Mouse (Mus musculus) neural tube, embryonic 11.5 days (tissue): ENCODE measurements at regions not wholly inside any gene's neighbourhood (a gene's known extent, or its start where the extent isn't known, plus 50 kb on each side); places are given as distances from the start of the nearest gene placed in this dataset.

ENCODE experiments used
- ATAC-seq: fragments of 200-750 bp; cut with Nextera tagmentation; 2 replicates; pipeline ENCODE4 v1.8.0; 2017; ENCODE audit warnings: moderate number of reproducible peaks, mild to moderate bottlenecking, moderate TSS enrichment, moderate library complexity; ENCODE audit not compliant: insufficient read depth, low FRiP score, low TSS enrichment
- DNase-seq: peaks from one replicate; pipeline ENCODE4 v3.0.0-alpha.2; 2015; ENCODE audit warnings: low spot score
- H3K27ac ChIP-seq: fragments of 300-500 bp; sonication (generic); 2 replicates; pipeline ENCODE4 v1.5.1; 2014; ENCODE audit warnings: low read depth, mild to moderate bottlenecking, low read length
- H3K27me3 ChIP-seq: fragments of 300-500 bp; sonication (generic); 2 replicates; pipeline ENCODE4 v1.6.1; 2014; ENCODE audit warnings: mild to moderate bottlenecking, low read length, mixed read lengths; ENCODE audit not compliant: control insufficient read depth, insufficient read depth
- H3K36me3 ChIP-seq: fragments of 300-500 bp; sonication (generic); 2 replicates; pipeline ENCODE4 v1.6.1; 2014; ENCODE audit warnings: mild to moderate bottlenecking, low read length, moderate library complexity, mixed read lengths; ENCODE audit not compliant: control insufficient read depth, insufficient read depth
- H3K4me1 ChIP-seq: fragments of 300-500 bp; sonication (generic); 2 replicates; pipeline ENCODE4 v1.6.1; 2014; ENCODE audit warnings: low read length, mixed read lengths; ENCODE audit not compliant: control insufficient read depth, insufficient read depth
- H3K4me2 ChIP-seq: fragments of 300-500 bp; sonication (generic); 2 replicates; pipeline ENCODE4 v1.6.1; 2014; ENCODE audit warnings: low read depth, mild to moderate bottlenecking, moderate library complexity
- H3K4me3 ChIP-seq: fragments of 300-500 bp; sonication (generic); 2 replicates; pipeline ENCODE4 v1.5.1; 2014; ENCODE audit warnings: low read depth, low read length
- H3K9ac ChIP-seq: fragments of 300-500 bp; sonication (generic); 2 replicates; pipeline ENCODE4 v1.6.1; 2014; ENCODE audit warnings: mild to moderate bottlenecking, low read length
- H3K9me3 ChIP-seq: fragments of 300-500 bp; sonication (generic); 2 replicates; pipeline ENCODE4 v1.6.1; 2016; ENCODE audit warnings: low read length; ENCODE audit not compliant: control insufficient read depth
- WGBS: fragments of 180-500 bp; shearing (Covaris S2); extraction: QIAGEN DNeasy Blood & Tissue Kit; methylation state at CpG from one replicate; pipeline ENCODE4 v1.1.7; 2014; 5-methylcytosine and 5-hydroxymethylcytosine counted together

GRCm38 (mm10) chr13:39836053-39836584 is 525.1 kb downstream of the Ofcc1 start:
- no peak for DNase-seq

GRCm38 (mm10) chr13:39835302-39835701 is 525.9 kb downstream of the Ofcc1 start:
- Histone ChIP-seq H3K4me1 (no peaks in the 10 kb centered on the region), H3K27me3 (no peaks in the 10 kb centered on the region), H3K9ac (no peak overlapping the region), H3K27ac (no peak overlapping the region), H3K4me2 (no peak overlapping the region), H3K36me3 (no peaks in the 10 kb centered on the region), H3K4me3 (no peak overlapping the region), H3K9me3 (no peaks in the 10 kb centered on the region)
- WGBS: 68% methylated on average over 5 of the region's 5 CpGs
- DNase-seq (no peak), ATAC-seq (no peak)

More at GRCm38 (mm10) chr13:39836053-39836584, 525.1 kb downstream of the Ofcc1 start:
- WGBS: 86% methylated on average over 5 of the region's 5 CpGs
- H3K36me3 ChIP-seq: no peaks in the 10 kb centered on the region
- ATAC-seq: no peak
- H3K4me3 ChIP-seq: no peak overlapping the region
- H3K4me2 ChIP-seq: no peak overlapping the region
- no peak overlapping the region for H3K9ac ChIP-seq
- no peak overlapping the region for H3K27ac ChIP-seq
- no peaks in the 10 kb centered on the region for H3K4me1 ChIP-seq
- no peaks in the 10 kb centered on the region for H3K27me3 ChIP-seq
- H3K9me3 ChIP-seq: no peaks in the 10 kb centered on the region

GRCm38 (mm10) chr13:39834521-39835245 is 526.6 kb downstream of the Ofcc1 start:
- Histone ChIP-seq H3K4me2 (no peak overlapping the region), H3K4me1 (no peaks in the 10 kb centered on the region), H3K27ac (no peak overlapping the region), H3K27me3 (no peaks in the 10 kb centered on the region), H3K9ac (no peak overlapping the region), H3K36me3 (no peaks in the 10 kb centered on the region), H3K4me3 (no peak overlapping the region), H3K9me3 (no peaks in the 10 kb centered on the region)
- WGBS: 85% methylated on average over 9 of the region's 9 CpGs
- DNase-seq (no peak), ATAC-seq (no peak)

- H3K9ac ChIP-seq: peak overlapping the region; percentile 39; the same call in 1 of the 2 replicates
- 5% methylated on average over 20 of the region's 20 CpGs for WGBS
- H3K9me3 ChIP-seq: no peaks in the 10 kb centered on the region
- no peaks in the 10 kb centered on the region for H3K36me3 ChIP-seq
- DNase-seq (peak; percentile 58), ATAC-seq (peak; percentile 50)
- H3K27ac ChIP-seq: 0 out of 2 replicates have a peak overlapping the region, but pooled peaks have one; percentile 7
- H3K4me2 ChIP-seq: peak overlapping the region; percentile 44
- H3K27me3 ChIP-seq: 0 out of 2 replicates have a peak, but pooled peaks cover 8% of the 10 kb centered on the region
- H3K4me1 ChIP-seq: no peaks in the 10 kb centered on the region
- peak overlapping the region; percentile 23 for H3K4me3 ChIP-seq
Measured at GRCm38 (mm10) chr13:39823965-39824555, 537.2 kb downstream of the Ofcc1 start.

- Histone ChIP-seq H3K4me3 (peak overlapping the region; percentile 23; the same call in 1 of the 2 replicates), H3K36me3 (no peaks in the 10 kb centered on the region), H3K4me2 (peak overlapping the region; percentile 44), H3K27me3 (0 out of 2 replicates have a peak, but pooled peaks cover 8% of the 10 kb centered on the region), H3K9me3 (no peaks in the 10 kb centered on the region), H3K9ac (no peak overlapping the region; the same call in 1 of the 2 replicates), H3K27ac (no peak overlapping the region), H3K4me1 (no peaks in the 10 kb centered on the region)
- WGBS: 25% methylated on average over 15 of the region's 15 CpGs
- ATAC-seq (peak; percentile 20; the same call in 1 of the 2 replicates), DNase-seq (peak; percentile 31)
Measured at GRCm38 (mm10) chr13:39823346-39823954, 537.8 kb downstream of the Ofcc1 start.

- no peak overlapping the region for H3K4me3 ChIP-seq
- ATAC-seq (no peak), DNase-seq (no peak)
- 82% methylated on average over 5 of the region's 5 CpGs for WGBS
- no peaks in the 10 kb centered on the region for H3K36me3 ChIP-seq
- H3K4me1 ChIP-seq: no peaks in the 10 kb centered on the region
- no peak overlapping the region for H3K27ac ChIP-seq
- H3K9me3 ChIP-seq: no peaks in the 10 kb centered on the region
- no peak overlapping the region for H3K4me2 ChIP-seq
- no peaks in the 10 kb centered on the region for H3K27me3 ChIP-seq
- H3K9ac ChIP-seq: no peak overlapping the region
Measured at GRCm38 (mm10) chr13:39774554-39774953, 586.7 kb downstream of the Ofcc1 start.

GRCm38 (mm10) chr13:39774111-39774510 is 587.1 kb downstream of the Ofcc1 start:
- Histone ChIP-seq H3K36me3 (no peaks in the 10 kb centered on the region), H3K9ac (no peak overlapping the region), H3K27ac (no peak overlapping the region), H3K27me3 (no peaks in the 10 kb centered on the region), H3K4me2 (no peak overlapping the region), H3K4me3 (no peak overlapping the region), H3K4me1 (no peaks in the 10 kb centered on the region), H3K9me3 (no peaks in the 10 kb centered on the region)
- 79% methylated on average over 8 of the region's 8 CpGs for WGBS
- ATAC-seq (no peak), DNase-seq (no peak)

GRCm38 (mm10) chr13:39769228-39769627 is 592.0 kb downstream of the Ofcc1 start:
- DNase-seq (no peak), ATAC-seq (no peak)
- Histone ChIP-seq H3K4me2 (no peak overlapping the region), H3K36me3 (no peaks in the 10 kb centered on the region), H3K9me3 (no peaks in the 10 kb centered on the region), H3K27me3 (no peaks in the 10 kb centered on the region), H3K4me1 (no peaks in the 10 kb centered on the region), H3K27ac (no peak overlapping the region), H3K9ac (no peak overlapping the region), H3K4me3 (no peak overlapping the region)
- 80% methylated on average over 4 of the region's 4 CpGs for WGBS
